Mouse (Mus musculus) spleen, adult 2 months (tissue): ENCODE results near the gene Prune1. TPM values are rescaled to one million over a fixed set of nuclear protein-coding genes. Genes with fewer than 3 reads are reported as not detected.
A peak's percentile ranks its signal among the peaks of the same experiment; 100 is the strongest.

Experiments used
- DNase-seq, 2 experiments: peaks; one replicate each; pipeline versions ENCODE4 v3.0.0 to v3.0.0-alpha.2; 2012 to 2021; ENCODE audit warnings: low spot score in 2 of 2, low read depth in 1 of 2
- H3K27ac ChIP-seq: fragments of 200-500 bp; 2 replicates; pipeline ENCODE4 v1.5.1; 2012; ENCODE audit warnings: low read length, inconsistent platforms; ENCODE audit not compliant: insufficient read depth
- H3K27me3 ChIP-seq: fragments of 200-500 bp; 2 replicates; pipeline ENCODE4 v1.6.1; 2012; ENCODE audit warnings: mild to moderate bottlenecking, moderate library complexity, low read length, inconsistent platforms; ENCODE audit not compliant: control insufficient read depth, insufficient read depth
- H3K36me3 ChIP-seq: fragments of 200-500 bp; 2 replicates; pipeline ENCODE4 v1.6.1; 2012; ENCODE audit warnings: mild to moderate bottlenecking, low read length, inconsistent platforms; ENCODE audit not compliant: control insufficient read depth, insufficient read depth
- H3K4me1 ChIP-seq: fragments of 200-500 bp; 2 replicates; pipeline ENCODE4 v1.6.1; 2011; ENCODE audit warnings: inconsistent platforms; ENCODE audit not compliant: control insufficient read depth, insufficient read depth, insufficient read length
- H3K4me3 ChIP-seq: fragments of 200-500 bp; 2 replicates; pipeline ENCODE4 v1.5.1; 2011; ENCODE audit warnings: mild to moderate bottlenecking, inconsistent platforms; ENCODE audit not compliant: insufficient read depth, insufficient read length; ENCODE audit errors: extremely low read depth
- CTCF ChIP-seq: fragments of 200-500 bp; IDR thresholded peaks from 2 replicates; pipeline ENCODE4 v1.5.1; 2011; ENCODE audit warnings: mild to moderate bottlenecking, inconsistent platforms; ENCODE audit not compliant: insufficient read depth, insufficient read length, insufficient replicate concordance; ENCODE audit errors: extremely low read depth
- POLR2A ChIP-seq: fragments of 200-500 bp; IDR thresholded peaks from 2 replicates; pipeline ENCODE4 v1.6.1; 2011; ENCODE audit warnings: low read depth, low read length, inconsistent platforms
- WGBS: fragments of 180-500 bp; shearing (Covaris S2); methylation state at CpG from one replicate; pipeline ENCODE4 v1.1.7; 2018; 5-methylcytosine and 5-hydroxymethylcytosine counted together
- polyA plus RNA-seq: library from polyadenylated mRNA; depleted of rRNA; stranded (reverse); fragments of >200 nt; gene quantifications from 2 replicates; pipeline ENCODE4 v1.2.3, GENCODE M21; 2012

The Prune1 gene
- polyA plus RNA-seq, 1 experiment, result 7.7 TPM

DNA sequence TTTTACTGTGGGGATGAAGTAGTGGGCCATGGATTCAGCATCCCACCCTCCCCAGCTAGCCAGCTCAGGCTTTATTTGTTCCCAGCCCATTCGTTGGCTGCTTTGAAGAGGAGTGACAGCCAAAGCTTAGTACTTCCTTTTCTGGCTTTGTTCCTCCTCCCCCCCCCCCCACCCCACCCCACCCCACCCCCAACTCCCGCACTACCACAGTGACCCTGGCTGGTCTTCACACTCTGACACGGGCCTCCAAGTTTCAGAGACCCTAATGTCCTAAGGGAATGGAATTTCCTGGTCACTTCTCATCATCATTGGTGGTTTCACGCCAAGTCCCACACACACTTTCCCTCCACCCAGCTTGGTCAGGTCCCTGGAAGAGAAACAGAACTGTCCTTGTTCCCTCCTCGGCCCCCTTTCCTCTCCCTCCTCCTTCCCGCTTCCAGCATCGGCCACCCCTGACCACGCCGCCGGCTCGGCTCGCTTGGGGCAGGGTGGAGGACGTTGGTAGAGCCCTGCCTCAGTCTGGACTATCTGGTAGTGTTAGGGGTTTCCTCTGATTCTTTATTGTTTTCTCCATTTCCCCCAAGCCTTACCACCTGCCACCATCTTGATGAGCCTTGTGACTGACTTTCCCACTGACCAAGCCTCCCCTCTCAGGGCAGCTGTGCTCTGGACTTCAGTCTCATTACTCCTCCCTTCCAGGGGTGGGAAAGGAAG lies 51.9 kb downstream of the Prune1 start:
- H3K27ac ChIP-seq, result peak overlapping the region; percentile 97
- peaks cover 15% of the 10 kb centered on the region for H3K4me1 ChIP-seq
- peaks cover 30% of the 10 kb centered on the region for H3K36me3 ChIP-seq
- TF ChIP-seq POLR2A (no peak), CTCF (no peak)
- under 1% methylated on average over 13 of the region's 13 CpGs for WGBS
- peak in 1 of 2 experiments; percentile 31 for DNase-seq
- H3K27me3 ChIP-seq, result no peaks in the 10 kb centered on the region
- H3K4me3 ChIP-seq, result peak overlapping the region; percentile 80

GRCm38 (mm10) chr3:95228894-95229780 lies 52.7 kb downstream of the Prune1 start:
- peak in 1 of 2 experiments; percentile 25 for DNase-seq
- H3K4me1 ChIP-seq, result peaks cover 15% of the 10 kb centered on the region
- TF ChIP-seq POLR2A (no peak; the same call in 1 of the 2 replicates), CTCF (no peak)
- peak overlapping the region; percentile 93 for H3K27ac ChIP-seq
- peaks cover 23% of the 10 kb centered on the region for H3K36me3 ChIP-seq
- peak overlapping the region; percentile 80 for H3K4me3 ChIP-seq
- WGBS, result under 1% methylated on average over 43 of the region's 43 CpGs
- no peaks in the 10 kb centered on the region for H3K27me3 ChIP-seq

DNA sequence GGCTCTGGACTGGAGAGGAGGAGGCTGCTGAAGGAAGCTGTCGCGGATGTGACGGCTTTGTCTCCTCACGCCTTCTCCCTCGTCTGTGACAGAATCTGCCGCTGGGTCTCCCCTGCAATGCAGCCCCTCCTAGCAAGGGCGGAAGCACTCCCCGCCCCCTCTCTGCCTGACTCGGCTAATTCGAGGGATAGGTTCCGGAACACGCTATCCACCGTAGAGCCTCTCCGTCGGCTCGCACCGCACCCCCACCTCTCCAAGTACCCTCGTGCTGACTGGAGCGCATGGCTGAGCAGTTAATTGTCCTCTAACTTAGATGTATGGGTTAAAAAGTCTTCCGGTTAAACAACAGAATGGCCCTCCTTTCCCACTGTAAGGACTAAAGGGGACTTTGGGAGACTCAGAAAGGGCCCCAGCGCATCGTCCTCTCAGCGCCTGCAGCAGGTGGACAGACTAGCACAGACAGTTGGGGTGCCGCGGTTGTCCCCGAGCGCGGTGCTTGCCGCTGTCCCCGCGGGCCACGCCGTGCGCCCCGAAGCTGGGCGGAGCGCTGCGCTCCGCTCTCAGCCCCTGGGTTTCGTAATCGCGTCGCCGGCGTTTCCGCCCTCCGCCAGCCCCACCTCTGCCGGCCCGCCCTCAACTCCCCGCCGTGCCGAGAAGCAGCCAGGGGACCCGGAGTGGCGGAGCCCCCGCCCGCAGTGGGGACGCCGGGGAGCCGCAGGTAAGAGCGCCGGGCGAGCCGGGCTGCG lies 53.6 kb downstream of the Prune1 start, which contains the start of gene Cdc42se1:
Gene Cdc42se1 (plus strand): TSS at position 585 of the 746 bp plus-strand sequence.
- TF ChIP-seq POLR2A (peak; percentile 95), CTCF (no peak)
- Histone ChIP-seq H3K27me3 (no peaks in the 10 kb centered on the region), H3K27ac (peak within 1 kb of the TSS; percentile 97), H3K36me3 (peaks cover 16% of the 10 kb centered on the region), H3K4me3 (peak within 1 kb of the TSS; percentile 80), H3K4me1 (peaks cover 15% of the 10 kb centered on the region)
- 1% methylated on average over 64 of the region's 64 CpGs for WGBS
- DNase-seq, result peak; percentile 59 to 89

DNA sequence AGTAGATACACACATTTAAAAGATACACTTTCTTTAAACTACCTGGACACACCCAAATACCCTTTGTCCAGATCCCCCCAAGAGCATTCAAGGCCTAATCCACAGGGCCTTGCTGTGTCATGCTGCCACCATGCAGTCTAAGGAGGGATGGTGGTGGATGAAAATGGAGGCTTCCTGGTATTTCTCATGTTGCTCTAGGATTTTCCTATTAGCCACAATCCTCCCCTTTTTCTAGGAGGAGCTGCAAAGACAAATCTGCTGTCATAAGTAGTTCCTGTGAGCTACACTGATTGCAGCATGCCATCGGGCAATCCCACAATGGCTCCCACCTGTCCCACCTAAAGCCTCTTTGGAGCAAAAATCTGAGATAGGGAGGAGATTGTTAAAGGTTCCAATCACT lies 54.7 kb downstream of the Prune1 start:
- H3K36me3 ChIP-seq, result peaks cover 7% of the 10 kb centered on the region

GRCm38 (mm10) chr3:95224295-95224694 lies 57.6 kb downstream of the Prune1 start:
- Histone ChIP-seq H3K36me3 (peaks cover 4% of the 10 kb centered on the region), H3K27ac (no peak overlapping the region), H3K4me3 (no peak overlapping the region), H3K27me3 (no peaks in the 10 kb centered on the region), H3K4me1 (no peaks in the 10 kb centered on the region)
- no peak for DNase-seq
- WGBS, result 85% methylated on average over 6 of the region's 6 CpGs
- TF ChIP-seq POLR2A (no peak), CTCF (no peak)

More for the DNA sequence above, 54.7 kb downstream of the Prune1 start:
- no peak for DNase-seq
- Histone ChIP-seq H3K27me3 (no peaks in the 10 kb centered on the region), H3K4me3 (no peak overlapping the region), H3K27ac (no peak overlapping the region), H3K4me1 (peaks cover 8% of the 10 kb centered on the region; the same call in 1 of the 2 replicates)
- 52% methylated on average over 1 of the region's 1 CpGs for WGBS
- TF ChIP-seq POLR2A (no peak), CTCF (no peak)

DNA sequence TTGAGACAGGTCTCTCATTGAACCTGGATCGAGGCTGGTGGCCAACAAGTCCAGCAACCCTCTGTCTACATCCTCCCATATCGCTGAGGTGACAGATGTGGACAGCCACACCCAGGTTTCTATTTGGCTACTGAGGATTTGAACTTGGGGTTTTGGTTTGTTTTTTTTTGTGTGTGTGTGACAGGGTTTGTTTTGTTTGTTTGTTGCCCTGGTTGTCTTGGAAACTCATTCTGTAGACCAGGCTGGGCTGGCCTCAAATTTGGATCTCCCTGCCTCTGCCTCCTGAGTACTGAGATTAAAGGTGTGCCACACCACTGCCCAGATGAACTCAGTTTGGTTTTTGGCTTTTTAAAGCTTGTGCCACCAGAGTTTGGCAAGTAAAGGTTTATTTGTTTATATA lies 58.8 kb downstream of the Prune1 start:
- Histone ChIP-seq H3K4me3 (no peak overlapping the region), H3K27ac (no peak overlapping the region), H3K27me3 (no peaks in the 10 kb centered on the region), H3K36me3 (peaks cover 4% of the 10 kb centered on the region), H3K4me1 (no peaks in the 10 kb centered on the region)
- TF ChIP-seq POLR2A (no peak), CTCF (no peak)
- WGBS, result 84% methylated on average over 2 of the region's 2 CpGs
- no peak for DNase-seq
